Mouse (Mus musculus): ENCODE results near the gene Il24.

DNA sequence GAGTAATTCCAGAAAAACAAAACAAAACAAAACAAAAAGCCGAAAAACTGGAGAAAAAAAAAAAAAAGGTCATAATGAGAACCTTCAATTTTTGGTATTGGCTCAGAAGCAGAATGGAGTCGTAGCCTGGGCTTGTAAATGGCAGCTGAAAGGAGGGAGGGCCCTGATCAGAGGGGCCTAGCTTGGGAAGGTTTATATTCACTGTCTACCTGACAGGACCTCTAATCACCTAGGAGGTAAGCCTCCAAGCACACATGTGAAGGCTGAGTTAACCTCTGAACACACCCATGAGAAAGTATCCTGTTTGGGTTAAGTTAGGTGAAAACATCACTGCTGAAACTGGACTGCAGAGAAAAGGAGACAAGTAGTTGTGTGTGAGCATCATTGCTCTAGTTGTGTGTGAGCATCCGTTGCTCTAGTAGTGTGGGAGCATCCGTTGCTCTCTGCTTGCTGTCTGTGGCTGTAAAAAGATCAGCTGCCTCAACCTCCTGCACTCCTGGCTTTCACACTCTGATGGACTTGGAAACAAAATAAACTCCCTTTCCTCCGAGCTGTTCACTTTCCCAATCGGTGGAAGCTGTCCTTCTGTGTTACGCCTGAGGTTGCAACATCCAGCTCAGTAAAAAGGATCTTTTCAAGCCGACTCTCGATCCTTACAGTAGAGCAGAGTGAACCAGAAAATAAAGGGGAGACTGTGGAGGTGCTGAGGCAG is 6.2 kb upstream of the Il24 start:
- TF ChIP-seq CTCF (IDR thresholded peaks at IDR 0.05; ENCODE audit: low read depth) (no peak), EP300 (IDR thresholded peaks at IDR 0.05; ENCODE audit: low read depth) (no peak)
